Mouse (Mus musculus): ENCODE results near the gene Tctn3. TPM values are rescaled to one million over a fixed set of nuclear protein-coding genes. Genes with fewer than 3 reads are reported as not detected.
"Not testable (repeated sequence)": the region's sequence is repeated elsewhere in the genome, so short reads cannot be mapped to it uniquely, and the experiment has no call there.

Gene Tctn3
- polyA plus RNA-seq, 1 experiment: 27.8 TPM

DNA sequence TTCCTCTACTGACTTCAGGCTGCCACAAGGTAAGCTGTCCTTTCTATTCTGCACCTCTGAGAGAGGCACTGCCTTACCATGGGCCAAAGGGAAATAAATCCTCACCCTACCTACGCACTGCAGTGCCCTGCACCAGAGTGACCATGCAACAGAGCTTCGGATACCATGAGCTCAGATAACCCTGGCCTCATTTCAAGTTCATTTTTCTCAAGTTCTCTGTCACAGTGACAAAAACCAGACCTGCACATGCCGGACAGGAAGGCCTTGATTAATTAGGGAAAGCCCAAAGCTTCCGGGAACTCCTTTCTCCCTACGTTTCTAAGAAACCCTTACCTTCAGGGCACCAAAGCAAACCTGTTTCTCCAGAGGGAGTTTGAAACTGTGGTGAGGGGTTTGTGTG is 30.4 kb downstream of the Tctn3 start:
- Histone ChIP-seq H3K4me1 (ENCODE audit: control insufficient read depth, insufficient read depth, low read length) (no peaks in the 10 kb centered on the region), H3K4me3 (ENCODE audit: control insufficient read depth, low read depth, low read length) (no peak overlapping the region), H3K27me3 (ENCODE audit: control insufficient read depth, insufficient read depth, low read length) (no peaks in the 10 kb centered on the region), H3K36me3 (ENCODE audit: control insufficient read depth, insufficient read depth, low read length) (no peaks in the 10 kb centered on the region), H3K27ac (ENCODE audit: control insufficient read depth, insufficient read depth, low read depth, low read length) (no peak overlapping the region)
- TF ChIP-seq POLR2A (IDR thresholded peaks at IDR 0.05; ENCODE audit: control insufficient read depth, low read depth, low read length): no peak
- no peak for TF ChIP-seq CTCF (IDR thresholded peaks at IDR 0.05; ENCODE audit: control insufficient read depth, insufficient read depth, insufficient replicate concordance, low read depth, low read length)

DNA sequence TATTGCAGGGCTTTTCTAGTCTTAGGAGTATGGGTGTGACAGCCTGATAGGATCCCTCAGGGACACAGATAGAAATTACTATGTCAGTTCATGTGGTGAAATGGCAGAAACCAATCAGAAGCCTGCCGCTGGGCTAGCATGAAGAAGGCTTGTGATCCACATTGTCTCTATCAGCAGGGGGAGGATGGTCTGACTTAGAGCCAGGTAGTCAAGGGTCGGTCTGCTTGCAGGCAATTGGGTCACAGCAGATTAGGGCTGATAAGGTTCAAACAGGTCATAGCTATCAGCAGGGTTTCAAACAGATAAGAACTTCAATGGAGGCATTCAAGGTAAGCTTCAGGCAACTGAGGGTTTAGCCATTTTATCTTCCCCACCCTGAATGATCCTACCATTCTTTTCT is 31.1 kb downstream of the Tctn3 start:
- no peak for TF ChIP-seq CTCF (IDR thresholded peaks at IDR 0.05; ENCODE audit: control insufficient read depth, insufficient read depth, insufficient replicate concordance, low read depth, low read length)
- no peak for TF ChIP-seq POLR2A (IDR thresholded peaks at IDR 0.05; ENCODE audit: control insufficient read depth, low read depth, low read length)
- no peaks in the 10 kb centered on the region for H3K36me3 ChIP-seq (ENCODE audit: control insufficient read depth, insufficient read depth, low read length)

DNA sequence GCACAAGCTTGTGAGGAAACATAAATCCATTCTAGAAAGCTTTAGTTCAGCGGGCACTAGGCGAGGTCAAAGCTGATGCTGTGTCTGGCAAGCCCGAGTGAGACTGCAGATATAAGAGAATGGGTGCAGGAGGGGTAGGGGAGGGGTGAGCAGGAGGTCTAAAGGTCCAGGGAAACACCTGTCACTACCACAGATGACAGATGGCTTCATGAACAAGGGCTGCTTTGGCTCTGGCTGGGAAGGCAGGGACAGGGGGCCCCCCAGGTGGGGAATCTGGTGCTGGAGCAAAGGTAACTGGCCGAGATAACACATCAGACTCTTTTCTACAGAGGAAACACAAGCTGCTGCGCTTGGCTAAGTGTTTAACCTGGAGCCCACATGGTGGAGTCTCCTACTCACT is 36.6 kb downstream of the Tctn3 start:
- no peaks in the 10 kb centered on the region for H3K4me1 ChIP-seq (ENCODE audit: control insufficient read depth, insufficient read depth, low read length)
- H3K27ac ChIP-seq (ENCODE audit: control insufficient read depth, insufficient read depth, low read depth, low read length): no peak overlapping the region
- H3K4me3 ChIP-seq (ENCODE audit: control insufficient read depth, low read depth, low read length): no peak overlapping the region
- no peak for TF ChIP-seq CTCF (IDR thresholded peaks at IDR 0.05; ENCODE audit: control insufficient read depth, insufficient read depth, insufficient replicate concordance, low read depth, low read length)
- H3K27me3 ChIP-seq (ENCODE audit: control insufficient read depth, insufficient read depth, low read length): no peaks in the 10 kb centered on the region
- H3K36me3 ChIP-seq (ENCODE audit: control insufficient read depth, insufficient read depth, low read length): no peaks in the 10 kb centered on the region

More for the DNA sequence above, 31.1 kb downstream of the Tctn3 start:
- no peak overlapping the region for H3K27ac ChIP-seq (ENCODE audit: control insufficient read depth, insufficient read depth, low read depth, low read length)
- no peak overlapping the region for H3K4me3 ChIP-seq (ENCODE audit: control insufficient read depth, low read depth, low read length)
- H3K27me3 ChIP-seq (ENCODE audit: control insufficient read depth, insufficient read depth, low read length): no peaks in the 10 kb centered on the region
- no peaks in the 10 kb centered on the region for H3K4me1 ChIP-seq (ENCODE audit: control insufficient read depth, insufficient read depth, low read length)

DNA sequence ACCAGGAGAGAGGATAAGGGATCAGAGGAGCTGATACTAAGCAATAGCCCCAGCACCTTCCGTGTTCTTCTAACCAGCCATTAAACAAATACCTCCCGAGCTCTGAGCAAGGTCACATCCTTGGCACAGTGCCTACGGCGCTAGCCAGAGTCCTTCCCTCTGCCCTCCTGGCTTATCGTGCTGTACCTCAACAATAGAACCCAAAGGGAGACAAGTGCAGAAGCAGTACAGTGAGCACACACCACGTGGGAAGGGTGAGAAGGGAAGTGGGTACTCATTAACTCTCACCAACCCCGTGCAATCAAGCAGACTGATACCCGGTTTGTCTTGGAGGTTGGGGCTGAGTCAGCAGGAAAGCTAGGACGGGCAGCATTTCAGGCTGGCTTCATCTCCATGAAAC is 41.3 kb downstream of the Tctn3 start:
- Histone ChIP-seq H3K27ac (ENCODE audit: control insufficient read depth, insufficient read depth, low read depth, low read length) (no peak overlapping the region), H3K27me3 (ENCODE audit: control insufficient read depth, insufficient read depth, low read length) (no peaks in the 10 kb centered on the region), H3K4me1 (ENCODE audit: control insufficient read depth, insufficient read depth, low read length) (no peaks in the 10 kb centered on the region), H3K36me3 (ENCODE audit: control insufficient read depth, insufficient read depth, low read length) (no peaks in the 10 kb centered on the region), H3K4me3 (ENCODE audit: control insufficient read depth, low read depth, low read length) (no peak overlapping the region)
- TF ChIP-seq CTCF (IDR thresholded peaks at IDR 0.05; ENCODE audit: control insufficient read depth, insufficient read depth, insufficient replicate concordance, low read depth, low read length) (no peak), POLR2A (IDR thresholded peaks at IDR 0.05; ENCODE audit: control insufficient read depth, low read depth, low read length) (no peak)

DNA sequence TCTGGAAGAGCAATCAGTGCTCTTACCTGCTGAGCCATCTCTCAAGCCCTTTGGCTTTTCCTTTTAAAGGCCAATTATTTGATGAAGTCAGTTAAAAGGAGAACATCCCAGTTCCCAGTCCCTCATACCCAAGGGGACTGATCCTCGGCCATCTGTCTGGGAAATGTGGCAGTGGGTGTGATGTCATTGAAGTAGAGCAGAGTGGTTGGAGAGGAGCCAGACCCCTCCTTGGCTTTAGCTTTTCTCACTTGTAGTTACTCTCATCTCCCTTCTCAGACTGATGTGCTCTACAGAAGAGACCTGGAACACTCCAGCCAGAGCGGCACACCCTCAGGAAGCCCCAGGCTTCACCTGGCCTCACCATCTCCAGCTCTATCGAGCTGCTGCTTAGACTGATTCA is 44.4 kb downstream of the Tctn3 start:
- no peaks in the 10 kb centered on the region; the same call in 1 of the 2 replicates for H3K36me3 ChIP-seq (ENCODE audit: control insufficient read depth, insufficient read depth, low read length)

DNA sequence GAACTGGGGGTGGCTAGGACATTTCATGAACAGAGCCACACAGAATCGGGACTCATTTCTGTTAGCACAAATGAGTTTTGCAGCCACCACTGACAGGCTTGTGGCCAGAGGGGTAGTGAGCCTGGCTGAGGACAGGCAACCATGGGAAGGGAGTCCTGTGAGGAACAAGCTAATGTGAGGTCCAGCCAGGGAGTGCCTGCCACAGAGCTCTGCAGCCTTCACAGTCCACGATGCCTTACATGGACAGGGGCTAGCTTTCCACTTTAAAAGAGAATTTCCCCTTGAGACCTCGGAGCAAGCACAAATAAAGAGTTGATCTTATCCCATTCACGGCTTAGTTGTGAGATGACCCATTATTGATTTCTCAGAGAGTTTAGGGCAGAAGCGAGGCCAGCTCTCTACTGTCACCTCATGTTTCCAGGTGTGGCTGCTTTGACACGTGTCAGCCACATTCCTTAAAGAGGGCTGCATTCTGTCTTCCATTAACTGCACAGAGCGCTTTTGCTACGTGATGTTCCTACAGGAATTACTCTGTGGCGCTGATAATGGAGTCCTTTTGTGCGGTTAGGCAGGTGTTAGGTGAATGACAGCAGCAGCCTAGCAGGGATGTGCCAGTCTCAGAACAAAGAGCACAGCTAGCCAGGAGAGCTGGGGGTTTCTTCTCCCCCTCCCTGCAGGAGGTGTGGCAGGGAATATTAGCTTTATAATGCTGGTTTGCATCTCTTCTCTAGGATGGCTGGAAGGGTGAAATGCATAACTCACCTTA is 48.0 kb downstream of the Tctn3 start:
- TF ChIP-seq POLR2A (IDR thresholded peaks at IDR 0.05; ENCODE audit: control insufficient read depth, low read depth, low read length) (no peak), CTCF (IDR thresholded peaks at IDR 0.05; ENCODE audit: control insufficient read depth, insufficient read depth, insufficient replicate concordance, low read depth, low read length) (no peak)
- H3K36me3 ChIP-seq (ENCODE audit: control insufficient read depth, insufficient read depth, low read length): no peaks in the 10 kb centered on the region; the same call in 1 of the 2 replicates
- H3K27ac ChIP-seq (ENCODE audit: control insufficient read depth, insufficient read depth, low read depth, low read length): no peak overlapping the region
- H3K4me3 ChIP-seq (ENCODE audit: control insufficient read depth, low read depth, low read length): no peak overlapping the region
- H3K27me3 ChIP-seq (ENCODE audit: control insufficient read depth, insufficient read depth, low read length): no peaks in the 10 kb centered on the region
- no peaks in the 10 kb centered on the region for H3K4me1 ChIP-seq (ENCODE audit: control insufficient read depth, insufficient read depth, low read length)

More for the DNA sequence above, 44.4 kb downstream of the Tctn3 start:
- H3K4me3 ChIP-seq (ENCODE audit: control insufficient read depth, low read depth, low read length): no peak overlapping the region
- H3K27ac ChIP-seq (ENCODE audit: control insufficient read depth, insufficient read depth, low read depth, low read length): no peak overlapping the region
- no peaks in the 10 kb centered on the region for H3K4me1 ChIP-seq (ENCODE audit: control insufficient read depth, insufficient read depth, low read length)
- no peaks in the 10 kb centered on the region for H3K27me3 ChIP-seq (ENCODE audit: control insufficient read depth, insufficient read depth, low read length)
- TF ChIP-seq CTCF (IDR thresholded peaks at IDR 0.05; ENCODE audit: control insufficient read depth, insufficient read depth, insufficient replicate concordance, low read depth, low read length) (no peak), POLR2A (IDR thresholded peaks at IDR 0.05; ENCODE audit: control insufficient read depth, low read depth, low read length) (no peak)

DNA sequence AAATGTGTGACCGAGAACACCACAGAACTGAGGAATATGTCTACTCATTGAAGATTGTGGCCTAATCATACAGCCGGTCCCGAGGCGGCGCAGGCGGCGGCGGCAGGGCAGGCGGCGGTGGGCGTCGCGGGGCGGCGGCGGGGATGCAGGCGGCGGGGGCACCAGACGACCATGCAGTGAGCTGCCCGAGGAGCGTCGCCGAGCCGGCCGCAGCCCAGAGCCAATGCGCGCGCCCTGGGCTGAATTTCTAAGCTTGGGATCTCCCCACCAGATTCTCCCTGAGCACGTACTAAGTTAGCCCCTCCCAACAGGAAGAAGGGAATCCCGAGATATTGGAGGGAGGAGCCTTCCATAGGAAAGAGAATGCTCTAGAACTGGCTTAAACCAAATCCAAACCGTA is 50.5 kb downstream of the Tctn3 start:
- H3K36me3 ChIP-seq (ENCODE audit: control insufficient read depth, insufficient read depth, low read length); H3K4me1 ChIP-seq (ENCODE audit: control insufficient read depth, insufficient read depth, low read length); H3K27ac ChIP-seq (ENCODE audit: control insufficient read depth, insufficient read depth, low read depth, low read length); H3K27me3 ChIP-seq (ENCODE audit: control insufficient read depth, insufficient read depth, low read length): not testable (repeated sequence)
- H3K4me3 ChIP-seq (ENCODE audit: control insufficient read depth, low read depth, low read length): peak overlapping the region; percentile 11

DNA sequence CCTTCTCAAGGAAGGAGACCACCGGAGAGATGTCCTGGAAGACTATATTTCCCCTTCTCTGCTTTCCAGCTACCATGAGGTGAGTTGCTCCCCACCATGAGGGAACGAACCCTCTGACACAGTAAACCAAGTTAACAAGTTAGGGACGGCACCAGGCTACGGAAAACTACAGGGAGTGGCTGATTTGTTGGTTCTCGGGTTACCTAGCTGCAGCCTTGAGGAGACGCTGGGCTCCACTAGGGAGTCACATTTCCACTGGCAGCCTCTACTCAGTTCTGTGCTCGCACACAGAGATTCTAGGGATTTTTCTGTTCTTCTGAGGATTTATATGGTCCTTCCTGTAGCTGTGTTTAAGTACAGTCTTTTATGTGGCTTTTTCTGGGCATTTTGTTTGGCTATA is 56.0 kb downstream of the Tctn3 start:
- H3K27me3 ChIP-seq (ENCODE audit: control insufficient read depth, insufficient read depth, low read length): no peaks in the 10 kb centered on the region
- no peak for TF ChIP-seq POLR2A (IDR thresholded peaks at IDR 0.05; ENCODE audit: control insufficient read depth, low read depth, low read length)
- no peak for TF ChIP-seq CTCF (IDR thresholded peaks at IDR 0.05; ENCODE audit: control insufficient read depth, insufficient read depth, insufficient replicate concordance, low read depth, low read length)
- H3K36me3 ChIP-seq (ENCODE audit: control insufficient read depth, insufficient read depth, low read length): no peaks in the 10 kb centered on the region; the same call in 1 of the 2 replicates
- no peak overlapping the region for H3K27ac ChIP-seq (ENCODE audit: control insufficient read depth, insufficient read depth, low read depth, low read length)
- H3K4me3 ChIP-seq (ENCODE audit: control insufficient read depth, low read depth, low read length): no peak overlapping the region
- no peaks in the 10 kb centered on the region for H3K4me1 ChIP-seq (ENCODE audit: control insufficient read depth, insufficient read depth, low read length)

Data from testis, adult 2 months (tissue).